Mouse (Mus musculus): ENCODE measurements around the gene Dnal4. TPM values are rescaled to one million over a fixed set of nuclear protein-coding genes. Genes with fewer than 3 reads are reported as not detected.
A peak's percentile ranks its signal among the peaks of the same experiment; 100 is the strongest.

The Dnal4 gene
- polyA plus RNA-seq, 1 experiment from 2014 or later, result 69.0 TPM

GRCm38 (mm10) chr15:79763001-79763400, 14.6 kb downstream of the Dnal4 start:
- no peaks in the 10 kb centered on the region; the same call in 1 of the 2 replicates for H3K4me1 ChIP-seq (ENCODE audit: control insufficient read depth, insufficient read depth, low read length)
- no peak overlapping the region for H3K27ac ChIP-seq (ENCODE audit: low read length)
- WGBS, result 93% methylated on average over 9 of the region's 9 CpGs
- no peak for ATAC-seq
- H3K4me3 ChIP-seq (ENCODE audit: low read depth, low read length), result no peak overlapping the region
- H3K27me3 ChIP-seq (ENCODE audit: control insufficient read depth, insufficient read depth, low read depth, low read length), result no peaks in the 10 kb centered on the region
- no peak overlapping the region for H3K9ac ChIP-seq (ENCODE audit: low read depth, low read length)
- H3K36me3 ChIP-seq (ENCODE audit: control insufficient read depth, insufficient read depth, low read length), result peaks cover 6% of the 10 kb centered on the region; the same call in 1 of the 2 replicates
- H3K4me2 ChIP-seq (ENCODE audit: low read length), result no peak overlapping the region
- H3K9me3 ChIP-seq (replicated peaks; ENCODE audit: control insufficient read depth, low read length, poor library complexity, severe bottlenecking), result no peaks in the 10 kb centered on the region

GRCm38 (mm10) chr15:79760956-79761355, 16.7 kb downstream of the Dnal4 start:
- 78% methylated on average over 6 of the region's 6 CpGs for WGBS
- no peaks in the 10 kb centered on the region for H3K9me3 ChIP-seq (replicated peaks; ENCODE audit: control insufficient read depth, low read length, poor library complexity, severe bottlenecking)
- no peak for ATAC-seq
- H3K4me3 ChIP-seq (ENCODE audit: low read depth, low read length), result no peak overlapping the region
- H3K27me3 ChIP-seq (ENCODE audit: control insufficient read depth, insufficient read depth, low read depth, low read length), result no peaks in the 10 kb centered on the region
- no peak overlapping the region for H3K9ac ChIP-seq (ENCODE audit: low read depth, low read length)
- no peaks in the 10 kb centered on the region; the same call in 1 of the 2 replicates for H3K4me1 ChIP-seq (ENCODE audit: control insufficient read depth, insufficient read depth, low read length)
- peaks cover 6% of the 10 kb centered on the region; the same call in 1 of the 2 replicates for H3K36me3 ChIP-seq (ENCODE audit: control insufficient read depth, insufficient read depth, low read length)
- no peak overlapping the region for H3K4me2 ChIP-seq (ENCODE audit: low read length)
- H3K27ac ChIP-seq (ENCODE audit: low read length), result no peak overlapping the region

- H3K4me2 ChIP-seq (ENCODE audit: low read length), result no peak overlapping the region
- H3K27me3 ChIP-seq (ENCODE audit: control insufficient read depth, insufficient read depth, low read depth, low read length), result no peaks in the 10 kb centered on the region
- no peak for ATAC-seq
- H3K36me3 ChIP-seq (ENCODE audit: control insufficient read depth, insufficient read depth, low read length), result peaks cover 1% of the 10 kb centered on the region; the same call in 1 of the 2 replicates
- no peaks in the 10 kb centered on the region; the same call in 1 of the 2 replicates for H3K4me1 ChIP-seq (ENCODE audit: control insufficient read depth, insufficient read depth, low read length)
- no peak overlapping the region for H3K27ac ChIP-seq (ENCODE audit: low read length)
- H3K9me3 ChIP-seq (replicated peaks; ENCODE audit: control insufficient read depth, low read length, poor library complexity, severe bottlenecking), result no peaks in the 10 kb centered on the region
- no peak overlapping the region for H3K4me3 ChIP-seq (ENCODE audit: low read depth, low read length)
- no peak overlapping the region for H3K9ac ChIP-seq (ENCODE audit: low read depth, low read length)
- WGBS, result 98% methylated on average over 3 of the region's 3 CpGs
These were observed 20.5 kb downstream of the Dnal4 start for GRCm38 (mm10) chr15:79757118-79757517.

- no peak overlapping the region for H3K4me2 ChIP-seq (ENCODE audit: low read length)
- H3K9me3 ChIP-seq (replicated peaks; ENCODE audit: control insufficient read depth, low read length, poor library complexity, severe bottlenecking), result no peaks in the 10 kb centered on the region
- H3K36me3 ChIP-seq (ENCODE audit: control insufficient read depth, insufficient read depth, low read length), result no peaks in the 10 kb centered on the region
- WGBS, result 56% methylated on average over 8 of the region's 8 CpGs
- ATAC-seq, result no peak
- H3K4me3 ChIP-seq (ENCODE audit: low read depth, low read length), result no peak overlapping the region
- H3K27me3 ChIP-seq (ENCODE audit: control insufficient read depth, insufficient read depth, low read depth, low read length), result no peaks in the 10 kb centered on the region
- no peak overlapping the region for H3K27ac ChIP-seq (ENCODE audit: low read length)
- no peak overlapping the region for H3K9ac ChIP-seq (ENCODE audit: low read depth, low read length)
- no peaks in the 10 kb centered on the region; the same call in 1 of the 2 replicates for H3K4me1 ChIP-seq (ENCODE audit: control insufficient read depth, insufficient read depth, low read length)
These were observed 21.5 kb downstream of the Dnal4 start for GRCm38 (mm10) chr15:79755977-79756625.

GRCm38 (mm10) chr15:79755176-79755575, 22.5 kb downstream of the Dnal4 start:
- Histone ChIP-seq H3K36me3 (ENCODE audit: control insufficient read depth, insufficient read depth, low read length) (no peaks in the 10 kb centered on the region), H3K9me3 (replicated peaks; ENCODE audit: control insufficient read depth, low read length, poor library complexity, severe bottlenecking) (no peaks in the 10 kb centered on the region), H3K9ac (ENCODE audit: low read depth, low read length) (no peak overlapping the region), H3K4me3 (ENCODE audit: low read depth, low read length) (no peak overlapping the region), H3K27ac (ENCODE audit: low read length) (no peak overlapping the region), H3K4me2 (ENCODE audit: low read length) (no peak overlapping the region), H3K27me3 (ENCODE audit: control insufficient read depth, insufficient read depth, low read depth, low read length) (no peaks in the 10 kb centered on the region), H3K4me1 (ENCODE audit: control insufficient read depth, insufficient read depth, low read length) (no peaks in the 10 kb centered on the region; the same call in 1 of the 2 replicates)
- no peak for ATAC-seq
- 93% methylated on average over 4 of the region's 4 CpGs for WGBS

GRCm38 (mm10) chr15:79753873-79754272, 23.8 kb downstream of the Dnal4 start:
- Histone ChIP-seq H3K9ac (ENCODE audit: low read depth, low read length) (peak overlapping the region; percentile 21; the same call in 1 of the 2 replicates), H3K9me3 (replicated peaks; ENCODE audit: control insufficient read depth, low read length, poor library complexity, severe bottlenecking) (no peaks in the 10 kb centered on the region), H3K4me2 (ENCODE audit: low read length) (no peak overlapping the region), H3K27ac (ENCODE audit: low read length) (no peak overlapping the region), H3K4me3 (ENCODE audit: low read depth, low read length) (no peak overlapping the region), H3K27me3 (ENCODE audit: control insufficient read depth, insufficient read depth, low read depth, low read length) (no peaks in the 10 kb centered on the region), H3K36me3 (ENCODE audit: control insufficient read depth, insufficient read depth, low read length) (no peaks in the 10 kb centered on the region), H3K4me1 (ENCODE audit: control insufficient read depth, insufficient read depth, low read length) (no peaks in the 10 kb centered on the region; the same call in 1 of the 2 replicates)
- no peak for ATAC-seq
- WGBS, result 54% methylated on average over 4 of the region's 4 CpGs

- 91% methylated on average over 3 of the region's 3 CpGs for WGBS
- H3K27me3 ChIP-seq (ENCODE audit: control insufficient read depth, insufficient read depth, low read depth, low read length), result no peaks in the 10 kb centered on the region
- no peak overlapping the region for H3K4me3 ChIP-seq (ENCODE audit: low read depth, low read length)
- H3K4me1 ChIP-seq (ENCODE audit: control insufficient read depth, insufficient read depth, low read length), result no peaks in the 10 kb centered on the region; the same call in 1 of the 2 replicates
- no peaks in the 10 kb centered on the region for H3K36me3 ChIP-seq (ENCODE audit: control insufficient read depth, insufficient read depth, low read length)
- peak; percentile 44 for ATAC-seq
- 0 out of 2 replicates have a peak overlapping the region, but pooled peaks have one; percentile 21 for H3K9ac ChIP-seq (ENCODE audit: low read depth, low read length)
- H3K4me2 ChIP-seq (ENCODE audit: low read length), result no peak overlapping the region
- no peak overlapping the region for H3K27ac ChIP-seq (ENCODE audit: low read length)
- no peaks in the 10 kb centered on the region for H3K9me3 ChIP-seq (replicated peaks; ENCODE audit: control insufficient read depth, low read length, poor library complexity, severe bottlenecking)
These were observed 24.3 kb downstream of the Dnal4 start for GRCm38 (mm10) chr15:79753420-79753752.

- Histone ChIP-seq H3K4me1 (ENCODE audit: control insufficient read depth, insufficient read depth, low read length) (no peaks in the 10 kb centered on the region; the same call in 1 of the 2 replicates), H3K4me2 (ENCODE audit: low read length) (no peak overlapping the region), H3K9ac (ENCODE audit: low read depth, low read length) (no peak overlapping the region), H3K4me3 (ENCODE audit: low read depth, low read length) (no peak overlapping the region), H3K9me3 (replicated peaks; ENCODE audit: control insufficient read depth, low read length, poor library complexity, severe bottlenecking) (no peaks in the 10 kb centered on the region), H3K27ac (ENCODE audit: low read length) (no peak overlapping the region), H3K36me3 (ENCODE audit: control insufficient read depth, insufficient read depth, low read length) (no peaks in the 10 kb centered on the region), H3K27me3 (ENCODE audit: control insufficient read depth, insufficient read depth, low read depth, low read length) (no peaks in the 10 kb centered on the region)
- WGBS, result 20% methylated on average over 11 of the region's 11 CpGs
- ATAC-seq, result peak; percentile 55; the same call in 1 of the 2 replicates
These were observed 24.8 kb downstream of the Dnal4 start for GRCm38 (mm10) chr15:79752742-79753419.

GRCm38 (mm10) chr15:79751772-79752171, 25.9 kb downstream of the Dnal4 start:
- Histone ChIP-seq H3K4me3 (ENCODE audit: low read depth, low read length) (no peak overlapping the region), H3K36me3 (ENCODE audit: control insufficient read depth, insufficient read depth, low read length) (no peaks in the 10 kb centered on the region), H3K27ac (ENCODE audit: low read length) (no peak overlapping the region), H3K4me1 (ENCODE audit: control insufficient read depth, insufficient read depth, low read length) (no peaks in the 10 kb centered on the region; the same call in 1 of the 2 replicates), H3K9me3 (replicated peaks; ENCODE audit: control insufficient read depth, low read length, poor library complexity, severe bottlenecking) (no peaks in the 10 kb centered on the region), H3K4me2 (ENCODE audit: low read length) (no peak overlapping the region), H3K9ac (ENCODE audit: low read depth, low read length) (no peak overlapping the region), H3K27me3 (ENCODE audit: control insufficient read depth, insufficient read depth, low read depth, low read length) (no peaks in the 10 kb centered on the region)
- WGBS, result 84% methylated on average over 17 of the region's 17 CpGs
- ATAC-seq, result no peak
